Mouse (Mus musculus): Measurements from ENCODE around the gene Mtmr10.
A peak's percentile ranks its signal among the peaks of the same experiment; 100 is the strongest.

Gene Mtmr10

DNA sequence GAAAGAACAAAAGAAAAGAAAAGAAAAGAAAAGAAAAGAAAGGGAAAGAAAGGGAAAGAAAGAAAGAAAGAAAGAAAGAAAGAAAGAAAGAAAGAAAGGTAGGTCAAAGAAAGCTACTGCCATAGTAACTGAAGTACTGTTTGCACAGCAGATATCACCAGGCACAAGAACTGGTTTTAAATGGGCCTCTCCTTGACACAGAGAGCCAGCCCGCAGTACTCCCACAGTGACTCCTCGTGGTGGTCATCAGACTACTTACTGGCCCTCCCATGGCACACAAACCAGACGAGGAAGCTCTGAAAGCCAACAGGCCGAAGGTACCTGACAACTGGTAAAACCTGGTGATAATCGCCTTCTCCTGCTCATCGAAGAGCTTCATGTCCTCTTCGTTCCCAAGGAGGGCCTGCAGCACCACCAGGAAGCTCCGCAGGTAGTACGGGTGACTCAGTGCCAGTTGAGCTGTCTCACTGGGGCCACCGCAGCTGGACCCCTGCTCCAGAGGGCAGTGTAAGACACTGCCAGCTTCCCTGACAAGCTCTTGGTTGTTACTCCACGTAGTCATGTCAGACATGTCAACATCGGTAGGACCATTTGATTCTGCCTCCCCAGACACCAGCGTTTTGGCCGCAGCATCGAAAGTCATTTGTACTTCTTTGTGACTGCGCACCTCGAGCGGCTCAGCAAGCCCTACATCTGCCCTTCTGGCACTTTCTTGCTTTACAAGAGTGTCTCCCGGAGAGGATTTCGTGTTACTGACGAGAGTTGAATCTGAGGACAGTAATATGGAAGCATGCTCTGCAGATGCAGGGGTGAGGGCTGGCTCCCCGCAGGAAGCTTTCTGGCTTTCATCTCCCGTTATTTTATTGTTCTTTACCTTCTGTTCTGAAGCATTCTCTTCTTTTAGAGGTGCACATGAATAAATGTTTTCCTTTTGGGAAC, 84.8 kb downstream of the Mtmr10 start:
- DNase-seq (ENCODE audit: low read depth) = no peak

- peak; percentile 25 for DNase-seq (ENCODE audit: low read depth)
These were observed 85.8 kb downstream of the Mtmr10 start for GRCm38 (mm10) chr7:64373147-64373829.

GRCm38 (mm10) chr7:64373830-64374562, 86.5 kb downstream of the Mtmr10 start, which contains the start of gene Fan1:
TSS of gene Fan1 (minus strand) at chr7:64374095.
- DNase-seq (ENCODE audit: low read depth) = peak; percentile 92
